33 mouse cellular contexts compared by ENCODE assay signal in the genomic region with DNA sequence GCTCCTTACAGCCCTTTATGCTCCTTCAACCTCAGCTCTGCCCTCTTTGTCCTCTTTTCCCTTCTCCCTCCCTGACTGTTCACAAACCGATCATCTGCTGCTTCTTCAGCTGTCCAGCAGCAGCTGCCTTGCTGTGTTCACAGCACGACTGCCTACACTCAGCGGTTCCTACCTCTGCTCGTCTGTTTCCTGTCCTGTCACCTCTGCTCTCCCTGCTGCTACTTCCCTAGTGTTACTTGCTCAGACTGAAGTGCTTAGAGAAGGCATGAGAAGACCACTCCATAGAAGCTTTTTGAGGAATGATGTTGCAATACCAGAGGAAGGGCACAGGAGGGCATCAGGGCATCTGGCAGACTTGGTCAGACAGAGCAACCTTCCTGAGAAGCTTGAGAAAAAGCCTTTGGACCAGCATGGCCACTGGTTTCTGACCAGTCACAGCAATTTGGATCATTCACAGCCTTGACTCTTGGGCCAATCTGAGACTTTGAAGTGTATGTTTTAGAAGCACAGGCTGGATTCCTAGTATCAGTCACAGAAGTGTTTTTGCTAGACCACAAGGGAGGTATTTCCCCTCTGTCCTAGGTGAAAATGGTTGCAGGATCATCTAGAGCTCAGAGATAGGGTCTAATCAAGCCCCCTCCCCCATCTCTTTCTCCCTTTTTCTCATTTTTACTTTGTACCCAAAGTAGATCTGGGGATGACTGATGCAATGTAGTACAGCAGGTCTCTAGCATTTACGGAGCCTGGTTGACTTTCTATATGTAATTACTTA. TPM values are rescaled to one million over a fixed set of nuclear protein-coding genes. Genes with fewer than 3 reads are reported as not detected.
A peak's percentile ranks its signal among the peaks of the same experiment; 100 is the strongest.
DNase-seq lines count a peak whose midpoint lies in the region; ATAC-seq and TF ChIP-seq lines count a peak whose summit lies in the region.
"Had no signal": no experiment of that assay in that cellular context is flagged by ENCODE, and none has a peak within 500 bp of the region (broad histone marks: within the 10 kb centered on the region; RNA-seq: fewer than 3 reads in every experiment).

No protein-coding gene starts in this region.

- in situ Hi-C loops in CH12.LX (cut with MboI; ENCODE audit: low pct_ligation_motif_present, low pct_unique_long_range_greater_than_20kb, low sequenced_read_pairs): no loop called here

- H3K27me3 ChIP-seq in CH12.LX (replicated peaks): no peaks in the 10 kb centered on the region
- no peaks in the 10 kb centered on the region for H3K27me3 ChIP-seq in heart, embryonic 10.5 days (ENCODE audit: insufficient read depth, poor library complexity, severe bottlenecking)
- H3K27me3 ChIP-seq: embryonic facial prominence, embryonic 15.5 days; forebrain, embryonic 12.5 days; hindbrain, embryonic 13.5 days; limb, embryonic 12.5 days; liver, embryonic 15.5 days; neural tube, embryonic 13.5 days had no signal

- TF ChIP-seq CTCF in CH12.LX (conservative IDR thresholded peaks at IDR 0.05 in 1 of 2, IDR thresholded peaks at IDR 0.05 in 1 of 2; ENCODE audit: low read depth in 2 of 2, low read length in 2 of 2): 0 out of 4 replicates have a peak, but pooled peaks of 1 of the 2 experiments have one; percentile 21

- peak; percentile 81 for TF ChIP-seq EP300 in CH12.LX (IDR thresholded peaks at IDR 0.05; ENCODE audit: low read length)

- no peaks in the 10 kb centered on the region for H3K36me3 ChIP-seq in CH12.LX (replicated peaks in 1 of 2; ENCODE audit: control insufficient read depth in 1 of 2, insufficient read depth in 1 of 2, low read length in 1 of 2)
- H3K36me3 ChIP-seq in heart, embryonic 10.5 days: no peaks in the 10 kb centered on the region
- H3K36me3 ChIP-seq: embryonic facial prominence, embryonic 10.5 days; embryonic facial prominence, embryonic 15.5 days; forebrain, embryonic 12.5 days; hindbrain, embryonic 13.5 days; limb, embryonic 12.5 days; liver, embryonic 15.5 days; midbrain, embryonic 10.5 days; neural tube, embryonic 13.5 days had no signal

- H3K9ac ChIP-seq in CH12.LX (ENCODE audit: insufficient read depth, low read depth): peak overlapping the region; percentile 75
- H3K9ac ChIP-seq: embryonic facial prominence, embryonic 15.5 days; forebrain, embryonic 12.5 days; hindbrain, embryonic 13.5 days; limb, embryonic 12.5 days; liver, embryonic 15.5 days; lung, embryonic 14.5 days; neural tube, embryonic 13.5 days had no signal

- WGBS in heart, embryonic 10.5 days: 60% methylated on average over 5 of the region's 5 CpGs

- TF ChIP-seq POLR2A in CH12.LX (IDR thresholded peaks at IDR 0.05; ENCODE audit: low read depth, low read length): no peak; the same call in 1 of the 2 replicates

- H3K4me1 ChIP-seq in CH12.LX (ENCODE audit: control insufficient read depth in 1 of 2, insufficient read depth in 2 of 2): peaks cover 20 to 50% of the 10 kb centered on the region in 2 experiments
- H3K4me1 ChIP-seq in heart, embryonic 10.5 days: no peaks in the 10 kb centered on the region
- H3K4me1 ChIP-seq: embryonic facial prominence, embryonic 10.5 days; embryonic facial prominence, embryonic 15.5 days; forebrain, embryonic 12.5 days; hindbrain, embryonic 13.5 days; liver, embryonic 15.5 days; midbrain, embryonic 10.5 days had no signal

- peak overlapping the region in 1 of 3 experiments; percentile 27 for H3K4me3 ChIP-seq in CH12.LX (replicated peaks in 1 of 3; ENCODE audit: low read depth in 2 of 3, low read length in 2 of 3, poor library complexity in 1 of 3)
- no peak overlapping the region for H3K4me3 ChIP-seq in heart, embryonic 10.5 days
- H3K4me3 ChIP-seq: embryonic facial prominence, embryonic 10.5 days; embryonic facial prominence, embryonic 15.5 days; forebrain, embryonic 12.5 days; hindbrain, embryonic 13.5 days; limb, embryonic 12.5 days; liver, embryonic 15.5 days; midbrain, embryonic 10.5 days; myocyte; neural tube, embryonic 13.5 days had no signal

- no peak; the same call in 1 of the 2 replicates for TF ChIP-seq RAD21 in CH12.LX (IDR thresholded peaks at IDR 0.05; ENCODE audit: low read depth, low read length)

- no peaks in the 10 kb centered on the region for H3K79me2 ChIP-seq in CH12.LX (replicated peaks; ENCODE audit: control insufficient read depth, extremely low read depth, insufficient read depth, poor library complexity, severe bottlenecking)

- H3K4me2 ChIP-seq in CH12.LX (ENCODE audit: insufficient read depth, low read depth, poor library complexity, severe bottlenecking): peak overlapping the region; percentile 86
- H3K4me2 ChIP-seq: embryonic facial prominence, embryonic 15.5 days; forebrain, embryonic 12.5 days; hindbrain, embryonic 13.5 days; limb, embryonic 12.5 days; liver, embryonic 15.5 days; lung, embryonic 14.5 days; neural tube, embryonic 13.5 days had no signal

- peaks cover 9% of the 10 kb centered on the region for H3K9me3 ChIP-seq in CH12.LX (replicated peaks; ENCODE audit: low read length)
- no peaks in the 10 kb centered on the region for H3K9me3 ChIP-seq in heart, embryonic 10.5 days
- H3K9me3 ChIP-seq: embryonic facial prominence, embryonic 10.5 days; embryonic facial prominence, embryonic 15.5 days; forebrain, embryonic 12.5 days; hindbrain, embryonic 13.5 days; limb, embryonic 12.5 days; liver, embryonic 15.5 days; midbrain, embryonic 10.5 days; neural tube, embryonic 13.5 days had no signal

- H3K27ac ChIP-seq in CH12.LX (ENCODE audit: insufficient read depth, low read depth): peak overlapping the region; percentile 100
- no peak overlapping the region for H3K27ac ChIP-seq in heart, embryonic 10.5 days
- H3K27ac ChIP-seq: embryonic facial prominence, embryonic 10.5 days; embryonic facial prominence, embryonic 15.5 days; forebrain, embryonic 12.5 days; hindbrain, embryonic 13.5 days; kidney, postnatal 0 days; limb, embryonic 12.5 days; liver, embryonic 15.5 days; midbrain, embryonic 10.5 days; neural tube, embryonic 13.5 days had no signal

- DNase-seq in lung, postnatal 36 days: peak; percentile 17
- no peak for DNase-seq in lung, postnatal 10 days
- peak; percentile 67 for DNase-seq in CH12.LX (ENCODE audit: extremely low read depth)
- DNase-seq in natural killer cell, adult 2 months (ENCODE audit: low spot score in 2 of 2): peak; percentile 30 to 52
- no peak for DNase-seq in heart, embryonic 10.5 days (ENCODE audit: low spot score)
- DNase-seq in cerebellum, postnatal 36 days: no peak
- DNase-seq: adrenal gland, adult 8-10 months; cerebellum, adult 11-12 months; cerebellum, postnatal 10 days; gastrocnemius, postnatal 10 days; heart, postnatal 36 days; kidney, adult 8-10 months; lung, embryonic 14.5 days had no signal

- peak; percentile 49 to 53; a peak in 3 of 4 replicates for ATAC-seq in hematopoietic stem cell, adult 5-6 weeks (replicated peaks in 1 of 2; ENCODE audit: insufficient read depth in 1 of 2, low FRiP score in 2 of 2, low TSS enrichment in 1 of 2, low read depth in 1 of 2, poor library complexity in 2 of 2, severe bottlenecking in 2 of 2)
- ATAC-seq in activated CD4-positive, CD25-positive, alpha-beta regulatory T cell, adult 4 months: no peak
- ATAC-seq: intestine, embryonic 16.5 days; midbrain, embryonic 16.5 days had no signal

- dilution Hi-C loops in CH12.LX (cut with MboI; ENCODE audit: extremely low pct_ligation_motif_present, extremely low pct_unique_long_range_greater_than_20kb, low sequenced_read_pairs): no loop called here

TF ChIP-seq in CH12.LX, 34 proteins besides CTCF, POLR2A, EP300 and RAD21 (continues in another document):
- TF ChIP-seq HCFC1 (IDR thresholded peaks at IDR 0.05; ENCODE audit: low read depth, low read length) (no peak), MYC (IDR thresholded peaks at IDR 0.05; ENCODE audit: low read depth, low read length) (0 out of 2 replicates have a peak, but pooled peaks have one; percentile 12), NELFE (IDR thresholded peaks at IDR 0.05; ENCODE audit: low read depth, low read length) (0 out of 2 replicates have a peak, but pooled peaks have one; percentile 18), ETS1 (conservative IDR thresholded peaks at IDR 0.05; ENCODE audit: low read depth, low read length) (0 out of 2 replicates have a peak, but pooled peaks have one; percentile 21), JUND (conservative IDR thresholded peaks at IDR 0.05; ENCODE audit: low read depth, low read length) (peak; percentile 61), MEF2A (IDR thresholded peaks at IDR 0.05; ENCODE audit: borderline replicate concordance, low read depth, low read length) (peak; percentile 70; the same call in 1 of the 2 replicates), ZNF384 (IDR thresholded peaks at IDR 0.05; ENCODE audit: low read depth, low read length) (no peak), MAZ (IDR thresholded peaks at IDR 0.05; ENCODE audit: low read depth, low read length) (no peak), USF2 (conservative IDR thresholded peaks at IDR 0.05; ENCODE audit: low read depth, low read length) (no peak), USF1 (IDR thresholded peaks at IDR 0.05; ENCODE audit: low read depth, low read length) (no peak), SIN3A (IDR thresholded peaks at IDR 0.05; ENCODE audit: low read length) (no peak), TBP (conservative IDR thresholded peaks at IDR 0.05; ENCODE audit: low read depth, low read length) (no peak; the same call in 1 of the 2 replicates), IRF4 (IDR thresholded peaks at IDR 0.05; ENCODE audit: low read depth, low read length) (peak; percentile 78), KAT2A (IDR thresholded peaks at IDR 0.05; ENCODE audit: insufficient replicate concordance, low read length) (no peak), BHLHE40 (IDR thresholded peaks at IDR 0.05; ENCODE audit: low read depth, low read length) (peak; percentile 43), RCOR1 (conservative IDR thresholded peaks at IDR 0.05; ENCODE audit: low read depth, low read length) (peak; percentile 18; the same call in 1 of the 2 replicates), MAX (IDR thresholded peaks at IDR 0.05; ENCODE audit: low read length) (no peak), E2F4 (IDR thresholded peaks at IDR 0.05; ENCODE audit: insufficient replicate concordance, low read depth, low read length) (no peak)

RNA-seq across cellular contexts. Expression of a gene that starts 11.2 kb away (rescaled TPM):
- total RNA-seq in CH12.LX (2012; rRNA removed): 1.1 and 1.3 TPM in 2 replicates
- 1.1 and 1.3 TPM in 2 replicates for total RNA-seq in CH12.LX (2014; rRNA removed)
- 0.29 and 0.79 TPM in 2 replicates for polyA plus RNA-seq in CH12.LX (2012; ENCODE audit: insufficient read length, low read depth)
- total RNA-seq in hematopoietic stem cell, adult 5-6 weeks (2017): not detected in 2 replicates
- polyA plus RNA-seq in heart, embryonic 10.5 days (2016; fragmentation: Nextera tagmentation; extraction: Ambion mirVana): not detected in 2 replicates
- polyA plus RNA-seq in activated CD4-positive, CD25-positive, alpha-beta regulatory T cell, adult 4 months (2017; shearing (Covaris generic)): not detected
- total RNA-seq: adrenal gland, adult 8-10 months; gastrocnemius, postnatal 10 days; heart, postnatal 36 days; left cerebral cortex, adult 18-20 months; liver, adult 2 months had no signal
- polyA plus RNA-seq: embryonic facial prominence, embryonic 10.5 days; embryonic facial prominence, embryonic 15.5 days; forebrain, embryonic 12.5 days; gonadal fat pad, adult 2 months; heart, embryonic 16.5 days; intestine, embryonic 16.5 days; kidney, postnatal 0 days; limb, embryonic 12.5 days; liver, adult 2 months; liver, embryonic 15.5 days; lung, embryonic 14.5 days; midbrain, embryonic 10.5 days; myocyte; stomach, embryonic 14.5 days had no signal

RNA-seq across cellular contexts. Expression of a gene that starts 54.9 kb away (rescaled TPM):
- total RNA-seq in CH12.LX (2012; rRNA removed) (not detected in 2 replicates), CH12.LX (2014; rRNA removed) (not detected in 2 replicates)
- polyA plus RNA-seq in CH12.LX (2012; ENCODE audit: insufficient read length, low read depth): not detected in 2 replicates
- total RNA-seq in hematopoietic stem cell, adult 5-6 weeks (2017): 4.6 and 5.6 TPM in 2 replicates
- 0.08 TPM in 1 of 2 replicates, not detected in the other for polyA plus RNA-seq in heart, embryonic 10.5 days (2016; fragmentation: Nextera tagmentation; extraction: Ambion mirVana)
- 1 to 10 TPM; 1.5 to 3.8 TPM for polyA plus RNA-seq in activated CD4-positive, CD25-positive, alpha-beta regulatory T cell, adult 4 months (2017; shearing (Covaris generic))
- total RNA-seq: left cerebral cortex, adult 18-20 months; left cerebral cortex, postnatal 14 days had no signal
- polyA plus RNA-seq: embryonic facial prominence, embryonic 10.5 days; forebrain, embryonic 12.5 days; hindbrain, embryonic 13.5 days; limb, embryonic 12.5 days; midbrain, embryonic 10.5 days; midbrain, embryonic 16.5 days; myocyte; stomach, embryonic 14.5 days had no signal

Comparison
In these comparisons a context has a peak if more than half of its experiments do, and no peak if none do; other contexts are left out.
1. DNase-seq: peak in lung, postnatal 36 days (single experiment), CH12.LX (single experiment) and natural killer cell, adult 2 months (2 of 2); none in lung, postnatal 10 days (single experiment), heart, embryonic 10.5 days (single experiment) and cerebellum, postnatal 36 days (0 of 2).